Mouse (Mus musculus) ZHBTc4 (cell line): ENCODE data around the gene Bad.

Source experiments
- DNase-seq: peaks from one replicate; pipeline ENCODE4 v3.0.0-alpha.2; 2011; ENCODE audit warnings: low read depth, low spot score

Bad gene

GRCm38 (mm10) chr19:6934195-6934977, 7.3 kb upstream of the Bad start, which contains the start of gene Kcnk4:
Gene Kcnk4 (minus strand): TSS chr19:6934515.
- no peak for DNase-seq

GRCm38 (mm10) chr19:6936299-6936698, 5.4 kb upstream of the Bad start:
- DNase-seq = peak; percentile 75

GRCm38 (mm10) chr19:6937541-6938465, 3.9 kb upstream of the Bad start:
- DNase-seq = no peak

GRCm38 (mm10) chr19:6939106-6940002, 2.3 kb upstream of the Bad start:
- no peak for DNase-seq

- DNase-seq = no peak
Observed at GRCm38 (mm10) chr19:6940396-6941351, 987 bp upstream of the Bad start.

GRCm38 (mm10) chr19:6942249-6942691, 609 bp downstream of the Bad start, which contains the start of gene Gpr137:
Gene Gpr137 (minus strand): TSS chr19:6942480.
- DNase-seq = peak; percentile 97

GRCm38 (mm10) chr19:6942764-6943163, 1.1 kb downstream of the Bad start:
- no peak for DNase-seq

GRCm38 (mm10) chr19:6943709-6944108, 2.0 kb downstream of the Bad start:
- no peak for DNase-seq

GRCm38 (mm10) chr19:6947742-6948141, 6.1 kb downstream of the Bad start:
- peak; percentile 58 for DNase-seq

GRCm38 (mm10) chr19:6948186-6948585, 6.5 kb downstream of the Bad start:
- DNase-seq = no peak

GRCm38 (mm10) chr19:6949532-6949931, 7.9 kb downstream of the Bad start:
- DNase-seq = no peak

- DNase-seq = no peak
Observed at GRCm38 (mm10) chr19:6949951-6950350, 8.3 kb downstream of the Bad start.

GRCm38 (mm10) chr19:6950613-6951153, 9.0 kb downstream of the Bad start:
- DNase-seq = peak; percentile 60

GRCm38 (mm10) chr19:6951381-6951968, 9.8 kb downstream of the Bad start:
- DNase-seq = peak; percentile 94

GRCm38 (mm10) chr19:6951994-6952711, 10.5 kb downstream of the Bad start:
- peak; percentile 54 for DNase-seq

GRCm38 (mm10) chr19:6952712-6953037, 11.0 kb downstream of the Bad start:
- no peak for DNase-seq

- peak; percentile 29 for DNase-seq
Observed at GRCm38 (mm10) chr19:6954046-6954445, 12.4 kb downstream of the Bad start.

- no peak for DNase-seq
Observed at GRCm38 (mm10) chr19:6955424-6955823, 13.8 kb downstream of the Bad start.

GRCm38 (mm10) chr19:6956461-6956860, 14.8 kb downstream of the Bad start:
- no peak for DNase-seq
